Mouse (Mus musculus): Measurements from ENCODE around the gene Itga9.

The Itga9 gene

GRCm38 (mm10) chr9:118688248-118688647, 81.8 kb downstream of the Itga9 start:
- no peak for DNase-seq (ENCODE audit: low spot score in 2 of 2)

GRCm38 (mm10) chr9:118688921-118689451, 82.5 kb downstream of the Itga9 start:
- no peak for DNase-seq (ENCODE audit: low spot score in 2 of 2)

- no peak for DNase-seq (ENCODE audit: low spot score in 2 of 2)
Measured at GRCm38 (mm10) chr9:118693256-118693655, 86.8 kb downstream of the Itga9 start.

- DNase-seq (ENCODE audit: low spot score in 2 of 2), result no peak
Measured at GRCm38 (mm10) chr9:118694420-118694825, 87.9 kb downstream of the Itga9 start.

GRCm38 (mm10) chr9:118698191-118698590, 91.7 kb downstream of the Itga9 start:
- DNase-seq (ENCODE audit: low spot score in 2 of 2), result no peak

- peak; percentile 15 to 27 for DNase-seq (ENCODE audit: low spot score in 2 of 2)
Measured at GRCm38 (mm10) chr9:118699716-118700115, 93.2 kb downstream of the Itga9 start.

- no peak for DNase-seq (ENCODE audit: low spot score in 2 of 2)
Measured at GRCm38 (mm10) chr9:118700889-118701288, 94.4 kb downstream of the Itga9 start.

GRCm38 (mm10) chr9:118701791-118702190, 95.3 kb downstream of the Itga9 start:
- no peak for DNase-seq (ENCODE audit: low spot score in 2 of 2)

- no peak for DNase-seq (ENCODE audit: low spot score in 2 of 2)
Measured at GRCm38 (mm10) chr9:118703146-118703545, 96.7 kb downstream of the Itga9 start.

- DNase-seq (ENCODE audit: low spot score in 2 of 2), result peak in 1 of 2 experiments; percentile 19
Measured at GRCm38 (mm10) chr9:118705381-118706074, 99.0 kb downstream of the Itga9 start.

GRCm38 (mm10) chr9:118706176-118706975, 99.9 kb downstream of the Itga9 start:
- no peak for DNase-seq (ENCODE audit: low spot score in 2 of 2)

- no peak for DNase-seq (ENCODE audit: low spot score in 2 of 2)
Measured at GRCm38 (mm10) chr9:118710625-118711024, 104.1 kb downstream of the Itga9 start.

GRCm38 (mm10) chr9:118711749-118712148, 105.3 kb downstream of the Itga9 start:
- no peak for DNase-seq (ENCODE audit: low spot score in 2 of 2)

- DNase-seq (ENCODE audit: low spot score in 2 of 2), result no peak
Measured at GRCm38 (mm10) chr9:118713515-118713914, 107.0 kb downstream of the Itga9 start.

- no peak for DNase-seq (ENCODE audit: low spot score in 2 of 2)
Measured at GRCm38 (mm10) chr9:118714536-118714935, 108.0 kb downstream of the Itga9 start.

GRCm38 (mm10) chr9:118715971-118716628, 109.6 kb downstream of the Itga9 start:
- no peak for DNase-seq (ENCODE audit: low spot score in 2 of 2)

- DNase-seq (ENCODE audit: low spot score in 2 of 2), result no peak
Measured at GRCm38 (mm10) chr9:118717436-118717835, 110.9 kb downstream of the Itga9 start.

GRCm38 (mm10) chr9:118718511-118718910, 112.0 kb downstream of the Itga9 start:
- no peak for DNase-seq (ENCODE audit: low spot score in 2 of 2)

GRCm38 (mm10) chr9:118721056-118721455, 114.6 kb downstream of the Itga9 start:
- DNase-seq (ENCODE audit: low spot score in 2 of 2), result no peak

- DNase-seq (ENCODE audit: low spot score in 2 of 2), result no peak
Measured at GRCm38 (mm10) chr9:118722789-118723325, 116.4 kb downstream of the Itga9 start.

GRCm38 (mm10) chr9:118725128-118725527, 118.6 kb downstream of the Itga9 start:
- DNase-seq (ENCODE audit: low spot score in 2 of 2), result no peak

GRCm38 (mm10) chr9:118726550-118726949, 120.1 kb downstream of the Itga9 start:
- no peak for DNase-seq (ENCODE audit: low spot score in 2 of 2)
